Mouse (Mus musculus) hindbrain, embryonic 14.5 days (tissue): Measurements from ENCODE around the gene Cd300ld. TPM values are rescaled to one million over a fixed set of nuclear protein-coding genes. Genes with fewer than 3 reads are reported as not detected.
"Not testable (repeated sequence)": the region's sequence is repeated elsewhere in the genome, so short reads cannot be mapped to it uniquely, and the experiment has no call there.

Experiments
- ATAC-seq: fragments of 200-750 bp; cut with Nextera tagmentation; 2 replicates; pipeline ENCODE4 v1.8.0; 2017; ENCODE audit warnings: moderate number of reproducible peaks, mild to moderate bottlenecking, moderate TSS enrichment, moderate library complexity; ENCODE audit not compliant: low FRiP score
- DNase-seq: peaks from one replicate; pipeline ENCODE4 v3.0.0-alpha.2; 2015; ENCODE audit warnings: low spot score
- H3K27ac ChIP-seq: fragments of 300-500 bp; sonication (generic); 2 replicates; pipeline ENCODE4 v1.5.1; 2014; ENCODE audit warnings: mild to moderate bottlenecking, moderate library complexity
- H3K27me3 ChIP-seq: fragments of 300-500 bp; sonication (generic); 2 replicates; pipeline ENCODE4 v1.6.1; 2014; ENCODE audit warnings: mild to moderate bottlenecking, low read length, mixed read lengths; ENCODE audit not compliant: control insufficient read depth, insufficient read depth
- H3K36me3 ChIP-seq: fragments of 300-500 bp; sonication (generic); replicated peaks from 2 replicates; pipeline ENCODE4 v1.6.1; 2014; ENCODE audit not compliant: control insufficient read depth, insufficient read depth
- H3K4me1 ChIP-seq: fragments of 300-500 bp; sonication (generic); replicated peaks from 2 replicates; pipeline ENCODE4 v1.6.1; 2014; ENCODE audit warnings: antibody characterized with exemption, low read length, mixed read lengths; ENCODE audit not compliant: control insufficient read depth, insufficient read depth
- H3K4me2 ChIP-seq: fragments of 300-500 bp; sonication (generic); replicated peaks from 2 replicates; pipeline ENCODE4 v1.6.1; 2014; ENCODE audit warnings: mild to moderate bottlenecking, moderate library complexity
- H3K4me3 ChIP-seq: fragments of 300-500 bp; sonication (generic); replicated peaks from 2 replicates; pipeline ENCODE4 v1.5.1; 2014; ENCODE audit warnings: mild to moderate bottlenecking, low read length
- H3K9ac ChIP-seq: fragments of 300-500 bp; sonication (generic); 2 replicates; pipeline ENCODE4 v1.6.1; 2014
- H3K9me3 ChIP-seq: fragments of 300-500 bp; sonication (generic); 2 replicates; pipeline ENCODE4 v1.6.1; 2016; ENCODE audit warnings: low read length; ENCODE audit not compliant: control insufficient read depth
- WGBS: fragments of 180-500 bp; shearing (Covaris S2); extraction: QIAGEN DNeasy Blood & Tissue Kit; methylation state at CpG from one replicate; pipeline ENCODE4 v1.1.7; 2014; 5-methylcytosine and 5-hydroxymethylcytosine counted together
- polyA plus RNA-seq: library from polyadenylated mRNA; unstranded; fragments of >200 nt; fragmentation: Nextera tagmentation; extraction: Ambion mirVana; gene quantifications from 2 replicates; pipeline ENCODE4 v1.2.1, GENCODE M21; 2014

Gene Cd300ld
- 0.08 and 0.11 TPM in 2 replicates for polyA plus RNA-seq

DNA sequence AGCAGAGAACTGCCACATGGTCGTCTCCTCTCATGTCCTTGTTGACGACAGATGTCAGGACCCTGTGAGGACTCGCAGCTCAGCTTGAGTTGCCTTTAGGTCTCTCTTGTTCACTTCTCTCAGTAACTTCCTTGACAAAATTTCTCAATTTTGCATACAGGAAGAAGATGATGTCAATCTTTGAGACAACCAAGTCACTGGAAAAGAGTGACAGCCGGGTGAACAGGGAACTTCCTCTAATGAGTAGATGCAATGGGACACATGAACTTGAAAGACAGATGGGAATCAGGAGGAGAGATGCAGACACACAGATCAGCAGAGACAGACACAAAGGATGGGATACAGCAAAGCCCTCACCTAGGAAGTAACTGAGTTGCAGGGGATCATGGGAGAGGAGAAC is at the start of gene Cd300ld:
Cd300ld (minus strand) TSS at position 130 of the 400 bp plus-strand sequence.
- Histone ChIP-seq H3K4me2 (no peak within 1 kb of the TSS), H3K27me3 (no peaks in the 10 kb centered on the region), H3K9ac (no peak within 1 kb of the TSS), H3K4me1 (no peaks in the 10 kb centered on the region), H3K4me3 (no peak within 1 kb of the TSS), H3K9me3 (no peaks in the 10 kb centered on the region), H3K36me3 (no peaks in the 10 kb centered on the region), H3K27ac (no peak within 1 kb of the TSS)
- ATAC-seq (no peak), DNase-seq (no peak)
- WGBS, result 85% methylated on average over 4 of the region's 4 CpGs

DNA sequence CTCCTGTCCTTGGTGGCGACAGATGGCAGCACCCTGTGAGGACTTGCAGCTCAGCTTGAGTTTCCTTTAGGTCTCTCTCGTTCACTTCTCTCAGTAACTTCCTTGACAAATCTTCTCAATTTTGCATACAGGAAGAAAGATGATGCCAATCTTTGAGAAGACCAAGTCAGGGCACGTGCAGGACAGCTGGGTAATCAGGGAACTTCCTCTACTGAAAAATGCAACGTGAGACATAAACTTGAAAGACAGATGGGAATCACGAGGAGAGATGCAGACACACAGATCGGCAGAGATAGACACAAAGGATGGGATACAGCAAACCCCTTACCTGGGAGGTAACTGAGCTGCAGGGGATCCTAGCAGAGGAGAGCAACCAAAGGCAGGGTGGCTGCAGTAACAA is 47.9 kb upstream of the Cd300ld start, which contains the start of gene Cd300ld5:
Cd300ld5 (minus strand) TSS at position 101 of the 400 bp plus-strand sequence.
- not testable (repeated sequence) for H3K9ac ChIP-seq, H3K36me3 ChIP-seq, H3K27me3 ChIP-seq, H3K27ac ChIP-seq, H3K4me3 ChIP-seq, H3K4me1 ChIP-seq, DNase-seq, H3K4me2 ChIP-seq, ATAC-seq, H3K9me3 ChIP-seq
- no CpG with 5 or more reads among the region's 6 CpGs for WGBS

DNA sequence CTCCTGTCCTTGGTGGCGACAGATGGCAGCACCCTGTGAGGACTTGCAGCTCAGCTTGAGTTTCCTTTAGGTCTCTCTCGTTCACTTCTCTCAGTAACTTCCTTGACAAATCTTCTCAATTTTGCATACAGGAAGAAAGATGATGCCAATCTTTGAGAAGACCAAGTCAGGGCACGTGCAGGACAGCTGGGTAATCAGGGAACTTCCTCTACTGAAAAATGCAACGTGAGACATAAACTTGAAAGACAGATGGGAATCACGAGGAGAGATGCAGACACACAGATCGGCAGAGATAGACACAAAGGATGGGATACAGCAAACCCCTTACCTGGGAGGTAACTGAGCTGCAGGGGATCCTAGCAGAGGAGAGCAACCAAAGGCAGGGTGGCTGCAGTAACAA is 37.2 kb upstream of the Cd300ld start, which contains the start of gene Cd300ld4:
Cd300ld4 (minus strand) TSS at position 101 of the 400 bp plus-strand sequence.
- not testable (repeated sequence) for H3K4me3 ChIP-seq, H3K27ac ChIP-seq, H3K36me3 ChIP-seq, H3K4me2 ChIP-seq, H3K9ac ChIP-seq, ATAC-seq, H3K27me3 ChIP-seq, H3K4me1 ChIP-seq, H3K9me3 ChIP-seq, DNase-seq
- WGBS, result no CpG with 5 or more reads among the region's 6 CpGs

DNA sequence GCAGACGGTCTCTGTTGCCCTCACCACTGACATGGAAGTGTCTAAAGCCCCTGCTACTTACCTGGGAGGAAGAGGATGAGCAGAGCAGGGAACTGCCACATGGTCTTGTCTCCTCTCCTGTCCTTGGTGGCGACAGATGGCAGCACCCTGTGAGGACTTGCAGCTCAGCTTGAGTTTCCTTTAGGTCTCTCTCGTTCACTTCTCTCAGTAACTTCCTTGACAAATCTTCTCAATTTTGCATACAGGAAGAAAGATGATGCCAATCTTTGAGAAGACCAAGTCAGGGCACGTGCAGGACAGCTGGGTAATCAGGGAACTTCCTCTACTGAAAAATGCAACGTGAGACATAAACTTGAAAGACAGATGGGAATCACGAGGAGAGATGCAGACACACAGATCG is 26.4 kb upstream of the Cd300ld start, which contains the start of gene Cd300ld2:
Cd300ld2 (minus strand) TSS at position 101 of the 400 bp plus-strand sequence.
- not testable (repeated sequence) for DNase-seq, H3K9me3 ChIP-seq, H3K4me1 ChIP-seq, H3K27ac ChIP-seq, H3K4me2 ChIP-seq, H3K9ac ChIP-seq, H3K27me3 ChIP-seq, ATAC-seq, H3K4me3 ChIP-seq, H3K36me3 ChIP-seq
- WGBS, result no CpG with 5 or more reads among the region's 7 CpGs

DNA sequence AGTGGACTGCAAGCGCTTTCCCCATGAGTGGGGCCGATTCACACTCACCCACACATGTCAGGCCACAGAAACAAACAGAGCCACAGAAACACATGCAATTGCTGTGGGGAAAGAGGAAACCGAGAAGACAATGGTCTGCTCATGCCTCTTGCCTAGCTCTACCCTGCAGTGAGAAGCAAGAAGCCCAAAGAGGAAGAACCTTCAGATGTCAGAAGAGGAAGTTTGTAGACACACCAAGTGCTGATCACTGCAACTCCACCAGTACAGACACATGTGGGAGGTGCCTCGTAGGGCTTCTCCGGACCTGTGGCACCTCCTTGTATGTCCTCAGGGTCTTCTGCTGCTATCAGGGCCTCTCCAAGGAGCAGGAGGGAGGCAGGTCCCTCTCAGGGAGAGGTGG is 14.3 kb upstream of the Cd300ld start:
- no peak for ATAC-seq
- 88% methylated on average over 5 of the region's 5 CpGs for WGBS

DNA sequence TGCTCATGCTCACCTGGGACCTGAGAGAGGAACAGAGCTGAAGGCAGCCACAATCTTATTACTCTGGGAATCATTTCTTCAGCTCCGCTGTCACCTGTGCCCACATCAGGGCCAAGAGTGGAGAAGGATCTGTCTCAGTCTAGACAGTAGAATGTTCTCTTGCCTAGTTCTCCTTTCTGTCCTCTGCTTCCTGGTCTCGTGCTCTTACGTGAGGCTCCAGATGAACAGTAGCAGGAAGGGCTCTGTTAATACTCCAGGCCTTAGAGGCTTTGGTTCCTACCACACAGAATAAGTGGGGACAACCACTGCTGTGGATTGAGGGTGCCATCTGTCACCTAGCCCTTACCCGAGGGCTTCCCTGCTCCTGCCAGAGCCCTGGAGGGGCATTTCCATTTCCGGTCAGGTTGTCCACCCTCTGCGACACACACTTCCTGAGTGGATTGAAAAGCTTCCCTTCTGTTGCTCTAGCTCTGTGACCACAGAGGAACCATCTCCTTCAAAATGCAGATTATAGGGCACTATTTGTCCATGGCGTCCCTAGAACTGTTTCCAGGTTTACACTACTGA is 11.8 kb upstream of the Cd300ld start, which contains the start of gene Cd300c2:
Cd300c2 (minus strand) TSS at position 407 of the 567 bp plus-strand sequence.
- Histone ChIP-seq H3K4me3 (no peak within 1 kb of the TSS), H3K9me3 (no peaks in the 10 kb centered on the region), H3K4me2 (no peak within 1 kb of the TSS), H3K4me1 (no peaks in the 10 kb centered on the region), H3K27ac (no peak within 1 kb of the TSS), H3K27me3 (no peaks in the 10 kb centered on the region), H3K9ac (no peak within 1 kb of the TSS), H3K36me3 (no peaks in the 10 kb centered on the region)
- ATAC-seq, result no peak
- DNase-seq, result no peak
- 86% methylated on average over 7 of the region's 7 CpGs for WGBS

More for the DNA sequence above, 14.3 kb upstream of the Cd300ld start:
- Histone ChIP-seq H3K27me3 (no peaks in the 10 kb centered on the region), H3K4me3 (no peak overlapping the region), H3K4me2 (no peak overlapping the region), H3K4me1 (no peaks in the 10 kb centered on the region), H3K27ac (no peak overlapping the region), H3K9ac (no peak overlapping the region), H3K36me3 (no peaks in the 10 kb centered on the region), H3K9me3 (no peaks in the 10 kb centered on the region)
- no peak for DNase-seq

DNA sequence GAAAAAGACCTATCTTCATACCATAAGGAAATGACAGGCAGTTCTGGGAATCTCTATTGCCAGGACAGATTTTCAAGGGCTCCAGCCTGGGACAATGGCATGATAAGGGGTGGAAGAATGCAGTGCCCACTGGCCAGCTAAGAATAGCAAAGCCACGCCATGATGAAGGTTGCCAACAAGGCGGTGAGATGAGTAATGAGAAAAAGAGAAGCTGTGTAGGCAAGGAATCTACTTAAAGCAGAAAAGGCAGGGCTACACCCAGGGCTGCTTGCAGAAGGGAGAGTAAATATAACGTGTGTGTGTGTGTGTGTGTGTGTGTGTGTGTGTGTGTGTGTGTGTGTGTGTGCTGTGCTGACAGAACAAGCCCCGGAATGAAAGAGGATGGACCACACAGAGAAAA is 7.9 kb downstream of the Cd300ld start:
- DNase-seq, result no peak
- Histone ChIP-seq H3K4me2 (no peak overlapping the region), H3K4me3 (no peak overlapping the region), H3K9me3 (peaks cover 14% of the 10 kb centered on the region; the same call in 1 of the 2 replicates), H3K27ac (no peak overlapping the region), H3K36me3 (no peaks in the 10 kb centered on the region), H3K27me3 (no peaks in the 10 kb centered on the region), H3K9ac (no peak overlapping the region), H3K4me1 (no peaks in the 10 kb centered on the region)
- WGBS, result 79% methylated on average over 4 of the region's 4 CpGs
- no peak for ATAC-seq

DNA sequence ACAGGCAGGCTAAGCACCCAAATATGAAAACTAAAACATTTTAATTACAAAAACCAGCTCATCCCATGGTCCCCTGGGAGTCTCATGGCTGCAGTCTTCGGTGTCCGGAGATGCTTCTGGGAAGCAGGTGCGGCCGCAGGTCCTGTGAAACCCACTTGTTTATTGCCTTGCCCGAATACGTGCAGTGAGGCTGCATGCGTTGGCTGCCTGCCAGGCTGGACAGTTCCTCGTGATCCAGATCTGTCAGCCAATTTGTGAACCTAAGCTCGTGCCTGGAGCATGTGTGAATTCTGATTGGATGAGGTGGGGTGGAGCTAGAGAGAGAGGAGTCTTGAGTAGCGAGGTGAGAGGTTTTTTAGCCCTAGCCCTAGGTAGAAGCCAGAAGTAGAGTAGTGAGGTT is 17.0 kb downstream of the Cd300ld start:
- no peak overlapping the region for H3K4me3 ChIP-seq
- 82% methylated on average over 10 of the region's 10 CpGs for WGBS
- no peak overlapping the region for H3K4me2 ChIP-seq
- no peak overlapping the region for H3K9ac ChIP-seq
- ATAC-seq (no peak), DNase-seq (no peak)
- H3K9me3 ChIP-seq, result peaks cover 10% of the 10 kb centered on the region; the same call in 1 of the 2 replicates
- no peak overlapping the region for H3K27ac ChIP-seq
- no peaks in the 10 kb centered on the region for H3K36me3 ChIP-seq
- no peaks in the 10 kb centered on the region for H3K4me1 ChIP-seq
- H3K27me3 ChIP-seq, result no peaks in the 10 kb centered on the region

DNA sequence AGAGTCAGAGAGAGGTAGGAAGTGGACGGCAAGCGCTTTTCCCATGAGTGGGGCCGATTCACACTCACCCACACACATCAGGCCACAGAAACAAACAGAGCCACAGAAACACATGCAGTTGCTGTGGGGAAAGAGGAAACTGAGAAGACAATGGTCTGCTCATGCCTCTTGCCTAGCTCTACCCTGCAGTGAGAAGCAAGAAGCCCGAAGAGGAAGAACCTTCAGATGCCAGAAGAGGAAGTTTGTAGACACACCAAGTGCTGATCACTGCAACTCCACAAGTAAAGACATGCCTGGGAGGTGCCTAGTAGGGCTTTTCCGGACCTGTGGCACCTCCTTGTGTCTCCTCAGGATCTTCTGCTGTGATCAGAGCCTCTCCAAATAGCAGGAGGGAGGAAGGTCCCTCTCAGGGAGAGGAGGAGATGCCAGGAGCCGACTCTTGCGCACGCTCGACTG is 20.9 kb downstream of the Cd300ld start, which contains the start of gene Cd300c:
Cd300c (minus strand) TSS at position 406 of the 456 bp plus-strand sequence.
- H3K36me3 ChIP-seq, result no peaks in the 10 kb centered on the region
- no peak for ATAC-seq
- no peaks in the 10 kb centered on the region for H3K27me3 ChIP-seq
- no peak for DNase-seq
- H3K9me3 ChIP-seq, result peaks cover 4% of the 10 kb centered on the region; the same call in 1 of the 2 replicates
- H3K27ac ChIP-seq, result no peak within 1 kb of the TSS
- H3K4me2 ChIP-seq, result no peak within 1 kb of the TSS
- H3K9ac ChIP-seq, result no peak within 1 kb of the TSS
- H3K4me1 ChIP-seq, result no peaks in the 10 kb centered on the region
- H3K4me3 ChIP-seq, result no peak within 1 kb of the TSS
- WGBS, result 89% methylated on average over 9 of the region's 9 CpGs
